Mouse (Mus musculus): ENCODE data around the gene Fam180a.

The Fam180a gene

DNA sequence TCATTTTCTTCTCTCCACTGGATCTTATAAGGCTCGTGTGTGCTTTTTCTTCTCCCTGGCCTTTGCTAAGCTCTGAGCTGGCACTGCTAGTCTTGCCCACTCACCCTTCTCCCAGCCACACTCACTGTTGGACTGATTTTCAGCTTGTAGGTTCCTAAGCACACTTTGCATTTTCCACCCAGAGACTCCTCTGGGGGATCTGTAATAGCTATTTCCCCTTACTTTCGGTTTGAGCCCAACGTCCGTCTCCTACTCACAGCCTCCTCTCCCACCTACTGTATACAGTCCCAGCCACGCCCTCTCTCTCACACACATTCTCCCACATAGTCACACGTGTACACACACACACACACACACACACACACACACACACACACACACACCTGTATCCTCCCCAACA lies 6.1 kb downstream of the Fam180a start:
- intact Hi-C loops (cut with DNase I) = no loop called here

DNA sequence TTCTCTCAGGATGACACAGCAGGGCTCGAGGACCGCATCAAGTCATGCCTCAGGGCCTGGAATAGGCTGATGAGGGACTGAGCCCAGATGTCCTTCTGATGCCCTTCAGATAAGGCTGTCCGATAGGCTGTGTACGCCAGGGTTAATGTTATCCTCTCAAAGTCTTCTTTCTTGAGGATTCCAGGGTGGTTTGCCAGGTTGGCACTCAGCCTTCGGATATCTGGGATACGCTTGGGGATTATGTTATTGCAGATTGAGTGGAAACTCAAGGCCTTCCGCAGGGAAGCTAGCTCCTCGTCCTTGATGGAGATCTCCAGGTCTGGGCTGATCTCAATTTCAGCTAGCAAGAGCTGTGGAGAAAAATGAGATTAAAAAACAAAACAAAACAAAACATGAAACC lies 12.4 kb downstream of the Fam180a start:
- intact Hi-C loops (cut with DNase I) = no loop called here

DNA sequence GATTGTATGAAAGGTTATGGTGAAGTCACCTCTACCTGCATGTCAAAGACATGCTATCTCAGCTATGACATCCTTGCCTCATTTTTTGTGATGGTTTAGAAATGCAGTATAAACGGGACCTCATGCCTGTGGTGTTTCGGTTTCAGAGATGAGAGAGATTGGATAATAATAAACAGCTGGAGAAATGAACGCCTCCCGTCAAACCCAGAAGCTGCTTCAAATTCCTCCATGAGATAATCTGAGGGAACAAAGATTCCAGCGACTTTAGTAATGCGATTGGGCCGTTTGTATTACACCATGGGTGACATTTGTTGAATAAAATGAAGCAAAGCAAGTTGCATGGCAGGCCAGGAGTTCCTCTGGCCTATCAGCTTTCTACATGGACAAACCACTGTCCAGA lies 16.5 kb downstream of the Fam180a start:
- intact Hi-C loops (cut with DNase I) = no loop called here

DNA sequence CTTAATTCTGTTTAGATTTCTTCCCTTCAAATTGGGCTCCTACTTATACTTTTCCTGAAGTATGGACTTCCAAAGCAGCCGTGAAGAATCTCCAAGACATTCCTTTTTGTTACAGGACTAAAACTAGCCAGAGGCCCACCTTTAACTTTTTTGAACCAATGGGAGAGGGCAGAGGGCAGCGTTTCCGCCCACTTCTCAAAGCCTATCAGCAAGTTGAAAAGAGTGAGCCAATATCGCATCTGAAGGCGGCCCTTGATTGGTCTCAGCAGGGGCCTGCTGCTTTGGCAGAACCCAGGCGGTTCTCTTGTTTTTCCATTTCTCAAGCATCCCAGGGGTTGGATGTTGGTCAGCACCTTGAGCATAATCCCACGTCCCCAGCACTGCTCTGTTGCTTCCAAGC lies 17.9 kb downstream of the Fam180a start, which contains the start of gene Slc13a4:
Slc13a4 (minus strand) TSS at position 95 of the 400 bp plus-strand sequence.
- intact Hi-C loops (cut with DNase I) = no loop called here

DNA sequence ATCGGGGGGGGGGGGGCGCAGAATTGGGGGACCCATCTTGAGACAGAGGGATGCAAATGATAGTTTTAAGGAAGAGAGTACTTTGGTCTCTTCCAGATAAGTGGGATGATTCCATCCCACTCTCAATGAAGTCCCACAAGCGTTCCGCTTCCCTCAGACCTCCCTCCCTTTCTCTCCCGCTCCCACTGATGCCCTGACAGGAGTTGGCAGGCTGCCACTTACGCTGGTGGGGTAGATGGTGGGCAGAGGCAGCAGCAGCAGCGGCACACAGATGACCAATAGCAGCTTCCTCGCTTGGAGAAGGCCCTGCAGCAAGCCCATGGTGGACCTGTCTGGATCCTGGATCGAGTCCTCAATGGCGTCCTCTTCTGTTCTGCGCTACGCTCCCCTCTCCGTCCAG lies 18.8 kb downstream of the Fam180a start:
- intact Hi-C loops (cut with DNase I) = no loop called here

DNA sequence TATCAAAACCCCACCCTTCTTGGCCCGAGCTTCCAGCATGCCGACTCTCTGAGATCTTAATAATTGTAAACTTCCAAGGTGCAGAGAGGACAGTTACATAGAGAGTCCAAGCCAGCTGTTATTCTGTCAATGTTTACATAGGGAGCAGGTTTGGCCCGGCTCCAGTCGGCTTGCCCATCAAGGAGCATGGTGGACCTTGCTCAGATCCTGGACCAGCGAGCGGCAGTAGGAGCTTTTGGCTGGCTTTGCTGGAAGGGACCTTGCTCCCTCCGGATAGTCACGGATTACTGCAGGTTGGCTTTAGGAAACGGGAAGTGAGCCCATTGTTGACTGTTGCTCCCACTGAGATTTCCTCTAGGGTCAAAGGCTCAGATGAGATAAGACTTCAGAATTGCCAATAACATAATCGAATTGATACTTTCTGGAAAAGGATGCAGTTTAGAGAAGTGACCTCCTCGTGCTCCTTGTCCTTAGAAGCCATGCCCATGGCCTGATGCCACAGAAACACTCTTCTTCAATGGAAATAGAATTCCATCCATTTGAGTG lies 22.5 kb downstream of the Fam180a start:
- intact Hi-C loops (cut with DNase I) = no loop called here

DNA sequence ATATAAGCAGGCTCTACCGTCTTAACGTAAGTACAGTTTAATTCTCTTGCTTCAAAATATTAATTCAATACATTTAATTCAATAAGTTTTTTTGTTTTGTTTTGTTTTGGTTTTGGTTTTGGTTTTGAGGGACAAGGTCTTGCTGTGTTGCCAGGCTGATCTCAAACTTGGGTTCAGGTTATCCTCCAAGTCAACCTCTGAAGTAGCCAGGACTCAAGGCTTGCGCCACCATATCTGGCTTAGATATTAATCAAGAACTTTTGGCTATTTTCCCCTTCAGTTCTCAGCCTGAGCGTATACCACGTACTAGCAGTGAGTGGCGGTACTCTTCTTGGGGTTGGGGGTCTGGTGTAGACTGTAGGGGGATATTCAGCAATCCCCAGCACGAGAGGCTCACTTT lies 23.4 kb downstream of the Fam180a start:
- intact Hi-C loops (cut with DNase I) = no loop called here

DNA sequence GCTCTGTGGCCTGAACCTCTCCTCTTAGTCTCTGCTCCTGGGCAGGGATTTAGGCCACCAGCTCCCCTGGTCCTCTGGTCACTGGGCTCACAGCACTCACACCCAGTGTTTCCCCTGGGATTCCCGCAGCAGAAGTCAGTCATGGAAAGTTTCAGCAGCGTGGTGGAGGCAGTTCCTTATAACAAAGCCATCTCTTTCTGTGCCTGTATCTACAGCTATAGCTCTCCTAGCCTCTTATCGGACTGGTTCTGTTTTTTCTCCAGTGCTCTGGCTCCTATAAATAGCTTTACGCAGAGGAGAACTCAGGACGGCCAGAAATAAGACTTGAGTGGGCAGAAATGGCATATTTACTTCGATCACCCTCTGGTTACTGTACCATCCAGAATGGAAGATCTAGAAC lies 27.6 kb downstream of the Fam180a start:
- intact Hi-C loops (cut with DNase I) = no loop called here

DNA sequence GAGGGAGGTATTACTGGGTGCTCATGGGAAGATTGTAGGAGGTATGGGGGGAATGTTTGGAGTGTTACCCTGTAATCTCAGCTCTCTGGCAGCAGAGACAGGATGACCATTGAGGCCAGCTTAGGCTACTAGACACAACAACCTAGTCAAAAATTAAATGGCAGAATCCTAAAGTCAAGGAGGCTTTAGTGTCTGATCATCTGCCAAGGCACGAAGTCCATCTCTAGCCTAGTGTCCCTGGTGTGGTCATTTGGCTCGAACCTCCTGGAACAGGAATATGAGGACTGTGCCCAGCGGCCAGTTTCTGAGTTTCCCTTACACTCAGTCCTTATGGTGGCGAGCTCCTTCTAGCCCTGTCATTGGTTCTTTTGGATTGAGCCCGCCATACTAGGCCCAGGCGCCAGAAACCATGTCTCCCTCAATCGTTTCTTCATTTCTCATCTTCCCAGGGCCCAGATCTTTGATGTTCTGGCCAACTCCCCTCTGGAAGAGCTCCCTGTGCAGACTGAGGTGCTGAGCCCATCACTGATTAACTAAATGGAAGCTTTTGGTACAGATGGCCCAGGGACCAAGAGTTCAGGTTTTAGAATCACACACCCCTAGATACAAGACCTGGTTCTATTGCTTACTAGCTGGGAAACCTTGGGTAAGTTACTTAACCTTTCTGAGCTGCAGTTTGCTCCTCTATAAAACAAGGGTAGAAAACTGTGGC lies 28.3 kb downstream of the Fam180a start:
- intact Hi-C loops (cut with DNase I) = no loop called here

DNA sequence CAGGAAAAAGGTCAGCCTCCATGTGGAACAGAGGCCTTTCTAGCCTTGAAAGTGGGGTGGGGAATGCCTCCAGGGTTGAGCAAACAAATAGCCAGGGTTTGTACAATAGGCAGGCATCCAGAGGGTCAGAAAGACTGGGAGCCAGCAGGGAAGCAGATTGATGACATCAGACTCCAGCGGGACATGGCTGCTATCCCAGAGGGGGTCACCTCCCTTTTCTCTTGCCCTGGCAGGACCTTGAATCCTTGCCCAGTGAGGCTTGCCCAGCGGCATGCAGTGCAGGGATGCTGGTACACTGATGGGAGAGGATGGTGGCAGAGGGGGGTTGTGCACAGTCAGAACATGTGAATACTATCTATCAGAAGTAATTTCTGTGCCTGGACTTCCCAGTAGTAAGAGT lies 28.9 kb downstream of the Fam180a start:
- intact Hi-C loops (cut with DNase I) = no loop called here

DNA sequence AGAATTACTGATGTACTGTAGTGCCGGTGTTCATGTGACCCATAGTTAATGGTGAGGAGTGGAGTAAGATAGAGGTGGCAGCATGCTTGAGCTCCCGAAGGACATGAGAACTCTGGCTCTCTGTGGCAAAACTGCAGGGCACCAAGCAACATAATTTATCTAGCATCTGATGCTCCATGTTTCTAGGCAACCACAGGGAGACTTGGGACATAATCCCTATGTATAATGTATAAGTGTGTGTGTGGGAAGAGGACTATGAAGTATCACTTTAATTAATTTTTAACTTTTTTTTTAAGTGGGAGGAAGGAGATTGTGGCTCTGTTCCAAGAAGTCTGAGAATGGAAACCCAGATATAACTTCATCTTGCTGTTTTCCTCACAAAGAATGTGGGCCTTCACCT lies 31.0 kb downstream of the Fam180a start:
- intact Hi-C loops (cut with DNase I) = no loop called here

DNA sequence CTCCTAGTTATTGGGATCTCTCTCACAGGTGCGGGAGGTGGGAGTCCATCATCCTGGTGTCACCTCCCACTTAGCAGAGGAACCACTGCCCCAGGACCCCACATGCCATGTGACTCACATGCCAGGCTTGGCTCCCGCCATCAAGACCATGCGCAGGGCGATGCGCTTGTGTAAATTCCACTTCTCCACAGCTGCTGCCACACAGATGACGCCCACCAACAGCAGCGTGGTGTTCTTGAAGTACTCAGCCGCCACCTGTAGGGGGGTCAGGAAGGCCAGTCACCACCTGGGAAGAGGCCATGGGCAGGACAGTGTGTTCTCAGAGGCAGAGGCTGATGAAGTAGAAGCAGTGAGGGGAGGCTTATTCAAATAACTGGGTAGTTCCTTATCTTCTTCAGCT lies 36.3 kb downstream of the Fam180a start:
- intact Hi-C loops (cut with DNase I) = no loop called here

DNA sequence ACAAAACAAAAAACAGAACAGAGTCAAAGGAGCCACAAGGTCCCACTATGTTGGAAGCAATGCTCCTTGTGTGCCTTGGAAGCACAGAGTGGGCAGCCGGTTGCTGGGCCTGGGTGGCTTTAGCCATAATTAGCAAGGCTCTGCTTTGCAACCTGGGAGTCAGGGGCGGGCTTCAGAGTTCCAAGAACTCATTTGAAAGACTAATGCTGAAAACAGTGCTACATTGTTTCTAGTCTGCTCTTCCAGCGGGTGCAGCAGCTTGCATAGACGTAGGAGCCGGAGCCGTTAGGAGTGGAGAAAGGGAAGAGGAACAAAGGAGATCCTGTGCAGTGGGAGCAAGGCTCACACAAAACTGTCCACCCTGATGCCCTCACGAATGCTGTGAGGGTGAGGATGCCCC lies 37.0 kb downstream of the Fam180a start:
- intact Hi-C loops (cut with DNase I) = no loop called here

DNA sequence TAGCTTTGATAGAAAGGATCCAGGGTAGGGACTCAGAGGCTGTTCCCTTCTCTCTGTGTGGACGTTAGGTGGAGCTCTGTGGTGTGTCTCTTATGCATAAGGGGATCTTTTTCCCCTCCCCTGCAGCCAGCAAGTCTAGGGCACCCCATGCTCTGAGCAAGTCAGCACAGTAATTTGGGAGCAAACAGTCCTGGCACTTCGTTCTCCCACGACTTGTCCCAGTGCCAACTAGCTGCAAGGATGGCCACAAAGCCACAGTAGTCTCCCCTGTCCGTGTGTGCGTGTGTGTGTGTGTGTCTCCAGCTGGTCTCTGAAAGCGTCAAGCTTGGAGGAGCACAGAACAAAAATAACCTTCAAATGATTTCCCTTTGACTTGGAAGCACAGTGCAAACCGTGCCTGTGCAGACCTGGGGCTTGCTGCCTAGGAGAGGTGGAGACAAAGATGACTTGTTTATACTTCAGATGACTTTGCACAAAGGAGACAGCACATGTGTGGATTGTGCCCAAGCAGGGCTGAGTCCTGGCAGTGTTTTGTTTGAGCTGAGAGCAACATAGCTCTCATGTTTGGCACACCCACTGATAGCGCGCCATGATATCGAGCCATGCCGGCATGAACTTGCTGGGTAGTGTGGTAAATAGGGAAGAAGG lies 37.7 kb downstream of the Fam180a start:
- intact Hi-C loops (cut with DNase I) = no loop called here

DNA sequence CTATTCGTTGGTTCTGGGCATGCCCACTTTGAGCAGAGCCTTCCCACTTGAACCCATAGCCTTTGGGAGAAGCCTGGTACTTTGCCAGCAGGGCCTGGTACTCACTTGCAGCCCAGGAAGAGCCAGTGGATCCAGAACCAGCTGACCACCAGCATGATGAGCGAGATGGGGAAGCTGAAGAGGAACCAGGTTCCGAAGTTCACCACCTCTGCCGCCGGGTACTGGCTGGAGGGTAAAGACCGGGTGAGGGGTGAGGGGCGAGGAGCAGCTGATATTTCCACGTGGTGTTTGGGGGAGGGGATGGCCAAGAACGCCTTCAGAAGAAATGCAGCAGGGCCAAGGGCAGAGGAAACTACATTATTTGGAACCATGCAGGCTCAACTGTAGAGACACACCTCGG lies 46.6 kb downstream of the Fam180a start:
- intact Hi-C loops (cut with DNase I) = no loop called here

DNA sequence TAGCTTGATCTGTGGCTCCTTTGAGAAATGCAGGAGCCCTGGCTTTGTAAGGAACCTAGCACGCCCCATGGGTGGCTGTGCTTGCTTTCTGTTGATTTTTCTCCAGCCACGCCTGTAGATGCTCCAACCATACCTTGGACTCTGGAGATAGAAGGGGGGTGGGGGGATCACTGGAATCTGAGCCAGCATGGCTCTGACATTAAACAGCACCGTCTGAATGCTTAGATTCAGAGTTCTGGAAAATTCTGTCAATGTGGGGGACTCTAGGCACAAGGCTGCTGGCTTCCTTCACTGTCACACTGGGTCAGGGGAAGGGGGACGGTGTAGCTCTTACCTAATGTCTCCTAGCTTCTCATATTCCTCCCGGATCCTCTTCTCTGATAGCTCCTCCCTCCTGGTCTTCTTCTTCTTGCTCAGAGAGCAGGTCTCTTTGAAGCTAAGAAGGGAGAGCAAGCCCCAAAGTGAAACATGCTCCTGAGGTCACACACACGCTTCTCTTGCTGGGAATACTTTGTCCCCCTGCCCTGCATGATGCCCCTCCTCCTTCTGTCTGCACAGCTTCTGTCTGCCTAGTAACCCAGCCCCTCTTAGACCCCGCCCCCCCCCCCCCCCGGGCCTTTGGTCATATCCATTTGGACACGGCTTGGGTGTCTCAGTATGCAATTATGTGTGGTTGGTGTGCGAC lies 47.9 kb downstream of the Fam180a start:
- intact Hi-C loops (cut with DNase I) = no loop called here

DNA sequence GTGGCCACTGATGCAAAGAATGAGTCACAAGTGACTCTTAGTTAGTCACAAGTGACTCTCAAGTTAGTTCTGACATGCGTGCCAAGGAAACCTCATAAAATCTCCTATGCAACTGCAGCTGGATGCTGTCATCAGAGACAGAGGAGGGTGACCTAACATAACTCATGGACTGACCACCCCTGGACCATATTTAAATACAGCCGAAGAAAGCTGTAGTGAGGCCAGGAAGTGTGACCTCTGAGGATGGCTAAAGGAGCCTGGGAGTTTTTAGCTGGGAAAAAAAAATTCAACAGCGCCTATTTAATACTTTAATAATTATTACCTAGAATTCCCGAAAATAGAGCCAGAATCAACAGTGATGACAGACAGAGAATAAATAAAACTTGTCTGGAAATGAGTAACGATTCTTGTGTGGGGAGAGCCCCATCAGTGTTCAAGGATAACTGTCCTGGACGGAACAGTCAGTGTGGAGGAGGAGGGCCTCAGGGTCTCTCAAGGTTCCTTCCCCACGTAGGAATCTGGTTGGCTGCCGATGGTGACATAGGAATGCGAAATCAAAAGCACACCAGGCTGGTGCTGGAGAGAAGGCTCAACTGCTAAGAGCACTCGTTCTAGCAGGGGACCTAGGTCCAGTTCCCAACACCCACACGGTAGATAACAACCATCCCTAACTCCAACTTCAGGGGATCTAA lies 52.4 kb downstream of the Fam180a start:
- intact Hi-C loops (cut with DNase I) = no loop called here

DNA sequence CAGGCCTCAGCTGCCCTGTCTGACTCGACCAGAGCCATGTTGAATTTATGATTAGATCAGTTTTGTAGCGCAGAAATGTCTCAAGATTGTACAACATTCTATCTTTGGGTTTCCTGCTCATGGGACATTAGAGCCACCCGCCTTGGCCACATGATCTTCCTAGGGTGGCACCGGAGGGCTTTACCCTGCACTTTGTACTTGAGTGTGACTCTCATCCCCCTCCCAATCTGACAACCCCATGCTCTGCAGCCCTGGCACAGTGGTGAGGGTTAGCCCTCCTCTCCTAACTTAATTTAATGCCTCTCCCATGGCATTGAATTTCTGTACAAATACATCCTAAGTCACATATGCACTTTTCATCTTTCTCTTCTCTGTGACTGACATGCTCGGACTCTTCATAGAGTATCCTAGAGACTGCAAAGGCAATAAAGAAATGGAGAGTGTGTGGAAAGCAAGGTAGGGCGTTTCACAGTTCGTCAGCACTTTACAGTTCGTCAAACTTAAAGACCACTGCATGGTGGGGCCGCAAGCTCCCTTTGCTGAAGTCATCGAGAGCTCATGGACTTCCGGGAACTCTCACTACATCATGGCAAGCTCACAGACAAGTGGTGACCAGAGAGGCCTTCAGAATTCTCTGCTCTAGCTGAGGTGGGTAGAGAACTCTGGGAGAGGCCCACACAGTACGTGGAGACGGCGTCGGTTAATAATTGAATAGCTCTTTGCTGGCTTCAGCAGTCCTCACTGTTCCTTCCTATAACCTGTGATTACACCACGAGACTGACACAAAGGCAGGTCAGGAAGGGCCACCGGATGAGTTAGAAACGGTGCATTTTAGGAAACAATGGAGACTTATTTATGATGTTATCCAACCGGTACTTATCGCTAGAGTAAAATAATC lies 53.8 kb downstream of the Fam180a start:
- intact Hi-C loops (cut with DNase I) = no loop called here

DNA sequence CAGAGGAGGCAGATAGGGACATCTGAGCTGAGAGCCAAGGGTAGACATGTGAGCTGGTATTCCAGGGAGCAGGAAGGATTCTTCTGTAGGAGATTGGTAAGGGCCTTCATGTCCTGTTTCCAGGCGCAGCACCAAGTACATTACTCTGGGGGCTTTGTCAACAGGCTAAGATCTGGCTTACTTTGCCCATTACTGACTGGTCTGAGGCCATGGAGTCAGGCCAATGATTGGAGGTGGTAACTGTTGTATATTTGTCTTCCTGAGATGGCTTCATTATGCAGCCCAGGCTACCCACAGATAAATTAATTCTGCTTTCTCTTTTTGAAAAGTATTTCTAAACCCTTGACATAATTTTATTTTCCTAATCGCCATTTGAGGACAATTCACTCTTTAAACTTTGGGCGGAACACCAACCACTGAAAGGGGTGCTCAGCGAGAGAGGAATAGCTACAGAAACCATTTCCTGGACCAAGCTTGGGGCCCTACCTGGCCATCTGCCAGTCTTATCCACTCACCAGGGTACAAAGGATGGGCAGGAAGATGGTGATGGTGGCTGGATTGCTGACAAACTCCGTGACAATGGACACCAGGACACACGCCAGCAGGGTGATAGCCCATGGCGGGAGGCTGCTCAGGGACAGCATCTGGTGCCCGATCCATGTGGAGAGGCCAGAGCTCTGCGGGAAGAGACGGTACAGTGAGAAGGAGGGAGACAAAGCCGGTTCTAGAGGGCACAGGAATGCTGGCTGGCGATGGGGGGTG lies 54.7 kb downstream of the Fam180a start:
- intact Hi-C loops (cut with DNase I) = no loop called here

DNA sequence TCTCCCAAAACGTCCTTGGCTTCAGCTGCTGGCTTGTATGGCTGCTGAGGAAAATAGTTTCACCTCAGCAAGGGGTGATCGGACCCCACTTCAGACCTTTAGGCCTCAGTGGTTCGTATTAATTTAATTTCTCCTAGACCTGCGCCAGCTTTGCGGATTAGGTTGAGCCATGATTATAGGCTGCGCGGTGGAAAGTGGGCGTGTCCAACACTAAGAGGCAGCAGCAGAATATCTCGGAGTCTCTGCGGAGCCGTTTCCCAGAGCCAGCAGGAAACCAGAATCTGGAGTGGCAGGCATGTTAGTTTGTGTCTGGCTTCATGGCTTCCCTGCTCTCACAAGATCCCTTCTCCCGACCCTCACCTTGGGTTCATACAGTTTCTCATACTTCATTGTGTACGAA lies 56.3 kb downstream of the Fam180a start:
- intact Hi-C loops (cut with DNase I) = no loop called here

All from adrenal gland (tissue).